Mouse (Mus musculus): ENCODE measurements around the gene Mat2a.
"Not testable (repeated sequence)": the region's sequence is repeated elsewhere in the genome, so short reads cannot be mapped to it uniquely, and the experiment has no call there.

Mat2a gene

DNA sequence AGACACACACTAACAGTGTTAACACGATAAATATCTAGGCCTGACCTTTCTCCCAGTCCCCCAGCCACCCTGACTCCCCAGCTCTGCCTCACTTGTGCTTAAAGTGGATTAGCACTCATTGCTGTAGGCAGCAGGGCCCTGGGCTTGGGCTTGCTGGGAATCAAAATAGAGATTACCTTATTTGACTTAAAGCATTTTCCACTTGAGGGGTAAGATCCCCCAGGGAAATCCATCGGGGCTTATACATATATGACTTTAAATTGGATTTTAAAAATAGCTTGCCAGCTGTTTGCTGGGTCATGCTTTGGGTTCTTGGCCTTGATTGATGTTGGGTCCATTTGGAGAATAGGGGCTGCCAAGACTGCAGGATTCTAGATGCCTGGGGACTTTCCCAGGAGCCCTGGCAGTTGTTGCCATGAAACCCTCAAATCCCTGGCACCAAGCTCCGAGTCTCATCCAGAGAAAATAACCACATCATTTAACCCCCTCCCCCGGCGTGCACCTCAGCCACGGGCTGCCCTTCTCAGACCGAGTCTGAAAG is 15.5 kb upstream of the Mat2a start:
- DNase-seq (ENCODE audit: extremely low spot score): no peak

DNA sequence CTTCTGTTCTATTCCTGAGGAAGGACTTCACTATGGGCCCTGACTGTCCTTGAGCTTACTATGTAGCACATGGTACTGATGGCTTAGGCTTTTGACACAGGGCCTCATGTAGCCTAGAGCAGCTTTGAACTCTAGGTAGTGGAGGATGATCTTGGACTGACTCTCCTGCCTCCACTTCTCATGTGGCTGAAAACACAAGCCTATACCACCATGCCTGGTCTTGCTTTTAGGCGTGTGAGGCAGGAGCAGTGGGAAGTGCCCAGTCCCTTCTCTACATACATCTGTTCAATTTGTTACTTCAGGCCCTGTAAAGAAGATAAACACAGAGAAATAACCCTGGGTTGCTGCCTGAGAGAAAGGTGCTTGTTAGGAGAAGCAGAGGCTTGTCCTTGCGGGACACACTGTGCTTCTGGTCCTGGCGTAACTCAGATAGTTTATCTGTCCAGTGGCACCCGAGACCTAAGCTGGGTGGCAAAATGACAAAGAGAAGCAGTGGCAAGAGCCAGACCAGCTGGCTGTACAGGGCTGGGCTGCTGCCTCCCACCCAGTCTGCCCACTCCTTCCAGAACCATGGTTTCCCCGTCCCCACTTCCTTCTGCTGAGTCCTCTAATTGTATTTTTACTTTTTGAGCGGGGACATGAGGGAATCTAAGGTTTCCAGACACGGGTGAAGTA is 14.9 kb upstream of the Mat2a start:
- DNase-seq (ENCODE audit: extremely low spot score): no peak

DNA sequence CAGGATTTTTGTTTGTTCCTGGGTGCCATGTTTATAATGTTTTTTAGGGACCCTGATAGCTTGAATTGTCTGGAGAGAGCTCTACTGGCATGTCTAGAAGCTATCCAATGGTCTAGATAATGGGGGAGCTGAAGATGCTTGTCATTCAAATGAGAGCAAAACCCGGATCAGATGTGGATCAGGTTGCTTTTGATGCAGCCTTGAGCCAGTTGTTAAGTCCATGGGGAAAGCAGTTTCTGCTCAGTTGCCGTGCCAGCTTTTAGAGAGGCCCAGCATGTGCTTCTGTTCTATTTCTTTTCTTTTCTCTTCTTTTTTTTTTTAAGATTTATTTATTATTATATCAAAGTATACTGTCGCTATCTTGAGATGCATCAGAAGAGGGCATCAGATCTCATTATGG is 14.2 kb upstream of the Mat2a start:
- DNase-seq (ENCODE audit: extremely low spot score): no peak

GRCm38 (mm10) chr6:72452329-72452728 is 13.0 kb upstream of the Mat2a start:
- no peak for DNase-seq (ENCODE audit: extremely low spot score)

DNA sequence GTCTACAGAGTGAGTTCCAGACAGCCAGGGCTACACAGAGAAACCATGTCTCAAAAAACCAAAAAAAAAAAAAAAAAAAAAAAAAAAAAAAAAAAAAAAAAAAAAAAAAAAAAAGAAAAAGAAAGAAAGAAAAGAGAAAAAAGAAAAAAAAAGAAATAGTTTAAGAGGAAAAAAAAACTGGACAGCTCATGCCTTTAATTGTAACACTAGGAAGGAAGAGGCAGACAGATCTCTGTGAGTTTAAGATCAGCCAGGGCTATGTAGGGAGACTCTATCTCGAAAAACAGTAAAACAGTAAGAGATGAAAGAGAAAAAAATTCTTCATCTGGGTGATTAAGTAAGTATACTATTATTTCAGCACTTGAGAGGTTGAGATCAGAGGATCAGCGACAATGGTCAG is 12.4 kb upstream of the Mat2a start:
- DNase-seq (ENCODE audit: extremely low spot score): not testable (repeated sequence)

GRCm38 (mm10) chr6:72447487-72447886 is 8.1 kb upstream of the Mat2a start:
- DNase-seq (ENCODE audit: extremely low spot score): no peak

GRCm38 (mm10) chr6:72445011-72445410 is 5.7 kb upstream of the Mat2a start:
- DNase-seq (ENCODE audit: extremely low spot score): no peak

- no peak for DNase-seq (ENCODE audit: extremely low spot score)
These were observed 3.7 kb upstream of the Mat2a start for GRCm38 (mm10) chr6:72442921-72443604.

DNA sequence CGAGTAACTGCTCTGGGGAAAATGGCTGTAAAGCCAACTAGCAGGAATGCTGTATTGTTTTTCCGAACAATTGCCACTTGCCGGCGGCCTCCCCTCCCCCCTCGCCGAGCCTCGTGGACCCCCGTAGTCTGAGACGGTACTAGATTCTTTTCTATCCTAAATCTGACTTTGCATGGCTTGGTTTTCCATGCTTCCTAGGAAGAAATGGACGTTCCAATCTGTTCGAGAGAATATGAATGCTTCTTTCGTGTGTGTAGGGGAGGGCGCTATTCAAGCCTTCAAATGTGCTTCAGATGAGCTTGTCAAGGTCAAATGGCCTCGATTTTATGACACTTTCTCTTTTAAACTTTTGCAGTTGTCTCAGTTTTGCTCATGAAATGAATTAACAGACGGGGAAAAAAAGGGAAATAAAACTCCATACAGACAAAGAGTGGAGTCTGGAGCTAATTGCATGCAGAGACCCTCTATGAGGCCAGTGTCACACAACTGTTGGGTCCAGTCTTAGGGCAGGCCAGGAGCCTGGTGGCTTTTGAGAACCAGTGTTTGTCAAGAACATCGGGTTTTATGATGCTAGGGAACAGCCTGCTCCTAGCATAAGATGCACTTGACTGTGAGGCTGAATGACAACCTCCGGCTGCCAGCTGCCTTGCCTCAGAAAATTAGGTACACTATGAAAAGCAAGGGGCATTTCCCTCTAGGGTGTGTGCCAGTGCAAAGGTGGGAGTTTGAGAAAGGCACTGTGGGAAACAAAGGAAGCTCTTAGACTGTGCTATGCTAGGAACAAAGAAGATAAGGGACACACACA is 1.0 kb upstream of the Mat2a start:
- DNase-seq (ENCODE audit: extremely low spot score): no peak

DNA sequence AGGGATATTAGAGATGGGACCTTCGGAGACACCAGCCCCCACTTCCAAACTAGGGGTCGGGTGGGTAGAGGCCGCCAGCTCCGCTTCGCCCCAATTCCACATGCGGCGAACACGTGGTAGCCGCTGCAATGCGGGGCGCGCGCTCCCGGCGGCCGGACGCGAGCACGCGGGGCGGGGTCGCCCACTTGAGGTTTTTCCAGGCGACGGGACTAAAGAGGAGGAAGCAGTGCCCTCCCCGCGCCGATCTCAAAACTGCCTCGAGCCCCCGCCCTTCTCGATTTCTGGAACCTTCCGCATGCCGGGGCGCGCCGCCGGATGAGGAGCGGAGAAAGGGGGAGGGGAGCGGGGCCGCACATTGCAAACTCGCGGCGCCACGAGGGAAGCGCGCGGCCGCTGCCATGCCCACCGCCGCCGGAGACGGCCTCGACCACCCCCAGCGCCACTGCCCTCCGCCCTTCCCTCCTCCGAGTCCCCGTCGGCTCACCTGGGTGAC is 450 bp downstream of the Mat2a start:
- DNase-seq (ENCODE audit: extremely low spot score): peak; percentile 82

- peak; percentile 26 for DNase-seq (ENCODE audit: extremely low spot score)
These were observed 1.1 kb downstream of the Mat2a start for GRCm38 (mm10) chr6:72438226-72438625.

DNA sequence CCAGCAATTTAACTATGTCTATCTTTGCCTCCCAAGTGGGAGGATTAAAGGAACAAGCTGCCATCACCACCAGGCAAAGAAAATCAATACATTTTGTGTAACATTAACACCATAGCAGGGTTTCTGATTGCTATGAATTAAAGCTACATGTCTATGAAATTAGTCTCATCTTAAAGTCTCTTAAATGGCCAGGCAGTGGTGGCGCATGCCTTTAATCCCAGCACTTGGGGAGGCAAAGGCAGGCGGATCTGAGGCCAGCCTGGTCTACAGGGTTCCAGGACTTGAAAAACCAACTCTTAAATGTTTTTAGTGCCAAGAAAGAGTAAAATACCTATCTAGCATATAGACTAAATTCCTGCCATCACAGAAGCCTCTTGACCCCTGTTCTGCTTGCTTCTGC is 7.2 kb downstream of the Mat2a start:
- DNase-seq (ENCODE audit: extremely low spot score): no peak

DNA sequence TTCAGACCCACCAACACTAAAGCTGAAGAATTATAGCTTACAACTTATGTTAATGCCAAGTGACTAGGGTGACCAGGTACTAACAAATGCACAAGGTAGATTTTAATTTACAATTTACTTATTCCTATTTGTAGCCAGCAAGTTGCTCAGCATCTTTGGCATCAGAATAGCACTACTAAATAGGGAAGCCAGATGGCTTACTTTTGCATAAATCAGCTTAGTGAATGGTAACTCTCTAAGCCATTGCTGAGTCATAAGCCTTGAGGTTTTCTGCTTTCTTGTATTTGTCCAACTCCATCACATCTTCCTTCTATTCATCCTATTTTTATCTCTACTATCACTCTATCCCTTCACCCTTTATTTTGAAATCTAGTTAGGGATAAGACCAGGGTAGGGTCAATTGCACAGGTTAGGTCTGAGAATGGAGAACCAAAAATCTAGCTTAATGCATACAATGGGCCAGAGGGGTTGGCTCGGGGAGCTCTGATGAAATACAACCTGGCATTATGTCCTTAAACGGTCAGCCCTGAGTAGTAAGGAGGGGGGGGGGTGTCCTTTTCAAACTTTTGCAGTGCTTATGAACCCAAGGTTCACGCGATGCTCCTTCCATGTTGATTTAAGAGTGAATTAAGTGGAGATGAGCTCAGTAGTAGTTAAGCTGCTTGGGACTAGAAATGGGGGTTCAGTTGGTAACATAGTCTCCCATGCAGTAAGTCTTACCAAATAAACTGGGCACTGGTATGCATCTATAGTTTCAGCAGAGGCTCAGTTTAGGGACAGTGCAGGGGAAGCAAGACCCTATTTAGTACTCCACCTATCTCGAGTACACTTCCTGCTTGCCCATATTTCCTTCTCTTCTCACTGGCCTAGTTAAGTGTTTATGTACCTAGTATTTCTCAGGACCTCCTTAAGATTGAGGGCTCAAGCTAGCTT is 8.1 kb downstream of the Mat2a start:
- peak; percentile 40 for DNase-seq (ENCODE audit: extremely low spot score)

DNA sequence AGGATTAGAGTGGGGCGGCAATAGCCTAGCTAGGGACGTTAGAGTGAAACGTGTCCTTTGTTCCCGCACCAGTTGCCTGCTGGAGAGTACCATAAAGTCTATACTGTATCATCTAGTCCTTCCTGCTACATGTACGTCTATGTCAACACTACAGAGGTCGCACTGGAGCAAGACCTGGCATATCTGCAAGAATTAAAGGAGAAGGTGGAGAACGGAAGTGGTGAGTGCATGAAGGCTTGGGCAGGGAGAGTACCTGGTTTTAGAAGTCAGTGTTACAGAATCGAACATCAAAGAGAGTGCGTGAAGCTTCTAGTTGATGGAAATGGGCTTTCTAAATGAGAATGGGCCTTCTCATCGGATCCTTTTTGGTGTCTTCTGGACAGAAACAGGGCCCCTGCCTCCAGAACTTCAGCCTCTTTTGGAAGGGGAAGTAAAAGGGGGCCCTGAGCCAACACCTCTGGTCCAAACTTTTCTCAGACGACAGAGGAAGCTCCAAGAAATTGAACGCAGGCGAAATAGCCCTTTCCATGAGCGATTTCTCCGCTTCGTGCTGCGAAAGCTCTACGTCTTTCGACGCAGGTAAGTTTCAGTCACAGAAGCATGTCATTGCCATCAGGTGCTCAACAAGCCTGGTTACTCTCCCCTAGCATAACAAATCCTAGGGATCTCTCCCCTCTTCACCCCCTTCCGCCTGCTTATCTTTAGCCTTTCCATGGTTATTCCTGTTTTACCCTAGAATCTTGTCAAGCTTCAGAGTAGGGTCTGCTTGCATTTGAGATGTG is 10.1 kb downstream of the Mat2a start:
- no peak for DNase-seq (ENCODE audit: extremely low spot score)

DNA sequence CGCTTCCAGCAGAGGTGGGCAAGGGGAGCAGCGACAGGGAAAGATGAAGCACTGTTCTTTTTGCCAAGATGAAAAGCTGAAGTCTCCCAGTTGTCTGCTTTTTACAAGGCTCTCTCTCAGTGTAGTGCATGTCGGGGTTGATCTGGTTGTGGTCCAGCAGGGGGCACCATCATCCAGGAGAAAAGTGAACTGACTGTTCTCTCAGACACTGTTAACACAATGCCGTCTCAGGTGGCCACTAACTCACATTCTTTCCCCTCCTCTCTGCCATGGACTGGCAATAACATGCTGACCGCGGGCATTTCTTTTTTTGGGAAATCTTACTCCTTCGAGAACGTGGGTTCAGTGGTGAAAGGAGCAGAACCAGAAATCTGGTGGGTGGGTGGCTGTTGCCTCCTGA is 11.3 kb downstream of the Mat2a start:
- DNase-seq (ENCODE audit: extremely low spot score): peak; percentile 66

- no peak for DNase-seq (ENCODE audit: extremely low spot score)
These were observed 13.7 kb downstream of the Mat2a start for GRCm38 (mm10) chr6:72425646-72426045.

DNA sequence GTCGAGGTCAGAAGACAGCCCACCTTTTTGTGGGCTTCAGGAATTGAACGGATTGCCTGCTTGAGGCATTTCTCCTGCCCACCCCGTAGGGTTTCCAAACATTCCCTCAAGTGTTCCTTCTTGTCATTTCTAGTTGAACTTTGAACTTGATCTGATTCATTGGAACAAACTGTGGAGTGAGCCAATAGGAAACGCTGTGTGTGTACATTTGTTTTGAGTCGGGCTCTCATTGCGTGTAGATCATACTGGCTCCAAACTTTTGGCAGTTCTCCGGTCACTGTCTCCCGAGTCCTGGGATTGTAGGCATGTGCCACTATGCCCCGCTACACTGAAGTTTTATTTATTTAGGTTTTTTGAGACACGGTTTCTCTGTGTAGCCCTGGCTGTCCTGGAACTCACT is 18.5 kb downstream of the Mat2a start:
- DNase-seq (ENCODE audit: extremely low spot score): no peak

DNA sequence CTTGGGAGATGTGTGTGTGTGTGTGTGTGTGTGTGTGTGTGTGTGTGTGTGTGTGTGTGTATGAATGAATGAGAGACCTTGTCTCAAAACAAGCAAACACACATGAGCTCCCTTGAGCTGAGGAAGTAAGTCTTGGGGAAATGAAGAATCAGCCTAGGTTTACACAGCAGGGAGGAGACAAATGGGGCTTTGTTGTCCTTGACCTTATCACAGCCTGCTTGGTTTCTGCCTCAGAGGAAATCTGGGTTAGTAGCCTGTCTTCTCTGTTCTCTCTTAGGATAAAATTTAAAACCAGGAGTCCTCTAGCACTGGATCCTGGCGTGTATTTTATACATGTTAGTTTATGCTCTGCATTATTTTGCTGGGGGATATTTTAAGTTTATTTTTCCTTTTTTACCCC is 19.6 kb downstream of the Mat2a start:
- DNase-seq (ENCODE audit: extremely low spot score): no peak

DNA sequence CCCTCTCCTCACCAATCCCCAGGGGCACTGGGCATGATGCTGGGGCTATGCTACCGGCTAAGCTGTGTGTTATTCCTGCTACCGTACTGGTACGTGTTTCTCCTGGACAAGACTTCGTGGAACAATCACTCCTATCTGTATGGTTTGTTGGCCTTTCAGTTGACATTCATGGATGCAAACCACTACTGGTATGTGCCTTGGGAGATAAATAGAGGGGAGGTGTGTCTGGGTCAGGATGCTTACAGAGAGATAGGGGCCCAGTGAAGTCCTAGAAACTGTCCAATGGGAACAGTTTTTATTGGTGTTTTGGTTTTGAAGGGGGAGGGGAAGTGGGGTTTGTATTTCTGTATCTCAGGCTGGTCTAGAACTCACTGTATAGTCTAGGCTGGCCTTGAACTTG is 21.1 kb downstream of the Mat2a start:
- DNase-seq (ENCODE audit: extremely low spot score): no peak

DNA sequence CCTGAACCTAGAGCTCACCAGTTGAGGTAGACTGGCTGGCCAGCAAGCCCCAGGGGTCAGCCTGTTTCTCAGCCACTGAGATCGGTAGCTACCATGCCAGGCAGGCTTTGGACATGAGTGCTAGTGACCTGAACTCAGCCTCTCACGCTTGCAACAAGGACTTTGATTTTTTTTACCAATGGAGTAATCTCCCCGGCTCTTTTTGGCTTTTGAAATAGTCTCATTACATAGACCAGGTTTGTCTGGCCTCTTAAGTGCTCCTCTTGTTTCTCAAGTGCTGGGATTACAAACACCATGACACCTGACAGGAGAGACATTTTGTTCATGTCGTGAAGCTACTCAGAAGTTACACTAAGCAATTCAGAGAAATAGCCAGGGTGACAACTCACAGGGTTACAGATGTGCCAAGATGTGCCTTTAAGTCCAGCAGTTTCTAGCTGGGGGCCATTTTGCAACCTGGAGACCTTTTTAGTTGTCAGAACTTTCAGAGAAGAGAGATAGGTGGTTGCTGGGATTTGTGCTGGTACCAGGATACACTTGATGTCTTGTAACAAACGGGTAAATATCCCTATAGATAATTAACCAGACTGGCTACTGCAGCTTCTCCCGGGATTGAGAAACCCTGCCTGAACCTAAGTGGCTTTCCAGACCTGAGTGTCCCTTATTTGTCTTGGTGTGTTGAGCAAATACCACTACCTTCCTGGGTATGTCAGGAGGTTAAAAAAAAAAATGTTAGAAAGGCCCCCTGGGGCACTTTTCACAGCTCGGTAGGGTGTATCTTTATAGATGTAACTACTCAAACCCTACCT is 23.2 kb downstream of the Mat2a start:
- no peak for DNase-seq (ENCODE audit: extremely low spot score)

Data from embryo, embryonic 9.5 days (tissue).